Mouse (Mus musculus) c-Kit-positive CD71-positive TER-119-negative erythroid progenitor cells, embryonic 14.5 days (primary cell): ENCODE results near the gene Aak1.
"Not testable (repeated sequence)": the region's sequence is repeated elsewhere in the genome, so short reads cannot be mapped to it uniquely, and the experiment has no call there.

Experiments
- DNase-seq: peaks from one replicate; pipeline ENCODE4 v3.0.0-alpha.2; 2013; ENCODE audit warnings: low read depth

The Aak1 gene

GRCm38 (mm10) chr6:87026980-87027379 is 177.7 kb downstream of the Aak1 start:
- no peak for DNase-seq

GRCm38 (mm10) chr6:87028881-87029280 is 179.6 kb downstream of the Aak1 start:
- DNase-seq = no peak

- not testable (repeated sequence) for DNase-seq
Measured at GRCm38 (mm10) chr6:87031310-87031709, 182.0 kb downstream of the Aak1 start.

- DNase-seq = no peak
Measured at GRCm38 (mm10) chr6:87032401-87032800, 183.1 kb downstream of the Aak1 start.

- DNase-seq = no peak
Measured at GRCm38 (mm10) chr6:87034395-87034794, 185.1 kb downstream of the Aak1 start.

GRCm38 (mm10) chr6:87037826-87038620 is 188.7 kb downstream of the Aak1 start:
- DNase-seq = no peak

GRCm38 (mm10) chr6:87039161-87039560 is 189.8 kb downstream of the Aak1 start:
- no peak for DNase-seq

GRCm38 (mm10) chr6:87040971-87041370 is 191.7 kb downstream of the Aak1 start:
- DNase-seq = no peak

- no peak for DNase-seq
Measured at GRCm38 (mm10) chr6:87041431-87041830, 192.1 kb downstream of the Aak1 start.

- DNase-seq = peak; percentile 74
Measured at GRCm38 (mm10) chr6:87042004-87042336, 192.7 kb downstream of the Aak1 start.

- peak; percentile 89 for DNase-seq
Measured at GRCm38 (mm10) chr6:87042337-87043130, 193.2 kb downstream of the Aak1 start, which contains the start of gene Gfpt1. Gene Gfpt1, plus strand, starts transcription at chr6:87042846.

- DNase-seq = no peak
Measured at GRCm38 (mm10) chr6:87043131-87043516, 193.8 kb downstream of the Aak1 start.

GRCm38 (mm10) chr6:87044895-87045294 is 195.6 kb downstream of the Aak1 start:
- DNase-seq = no peak

- DNase-seq = no peak
Measured at GRCm38 (mm10) chr6:87045507-87045906, 196.2 kb downstream of the Aak1 start.

- not testable (repeated sequence) for DNase-seq
Measured at GRCm38 (mm10) chr6:87048712-87049111, 199.4 kb downstream of the Aak1 start.

- no peak for DNase-seq
Measured at GRCm38 (mm10) chr6:87051886-87052425, 202.6 kb downstream of the Aak1 start.
